ENCODE assay signal across 16 mouse cellular contexts in the genomic region with DNA sequence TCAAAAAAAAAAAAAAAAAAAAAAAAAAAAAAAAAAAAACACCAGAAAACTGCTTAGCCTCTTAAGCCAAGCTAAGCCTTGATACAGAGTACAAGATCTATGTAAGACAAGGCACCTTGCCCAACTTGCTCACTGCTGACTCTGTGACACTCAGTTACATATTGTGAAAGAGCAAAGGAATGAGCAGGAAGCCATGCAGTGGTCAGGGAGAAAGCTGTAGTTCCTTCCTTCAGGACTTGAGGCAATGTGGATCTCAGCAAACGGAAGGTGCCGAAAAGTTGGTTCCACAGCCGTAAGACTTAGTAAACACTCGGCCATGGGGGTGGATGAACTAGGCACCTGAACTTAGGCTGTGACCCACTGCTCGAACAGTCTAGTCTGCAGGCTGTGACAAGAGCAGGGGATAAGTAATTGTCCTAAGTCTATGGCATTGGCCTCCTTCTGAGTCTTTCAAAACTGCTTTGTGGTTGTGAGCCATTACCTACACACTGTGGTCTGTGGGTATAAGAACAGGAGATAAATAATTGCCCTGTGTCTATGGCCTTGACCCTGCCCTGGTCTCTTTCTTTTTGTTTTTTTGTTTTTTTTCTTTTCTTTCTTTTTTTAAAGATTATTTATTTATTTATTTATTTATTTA. TPM values are rescaled to one million over a fixed set of nuclear protein-coding genes. Genes with fewer than 3 reads are reported as not detected.
DNase-seq lines count a peak whose midpoint lies in the region; ATAC-seq lines count a peak whose summit lies in the region.
"Had no signal": no experiment of that assay in that cellular context is flagged by ENCODE, and none has a peak within 500 bp of the region (broad histone marks: within the 10 kb centered on the region; RNA-seq: fewer than 3 reads in every experiment).

No protein-coding gene starts in this region.

- no peak overlapping the region for H3K4me2 ChIP-seq in liver, embryonic 11.5 days
- H3K4me2 ChIP-seq in liver, embryonic 12.5 days, result no peak overlapping the region
- H3K4me2 ChIP-seq in lung, embryonic 16.5 days (ENCODE audit: low read depth, low read length), result no peak overlapping the region

- no peak overlapping the region for H3K4me3 ChIP-seq in liver, embryonic 11.5 days (ENCODE audit: low read depth, low read length)
- H3K4me3 ChIP-seq in liver, embryonic 12.5 days, result no peak overlapping the region
- H3K4me3 ChIP-seq in brown adipose tissue, adult 24 weeks (ENCODE audit: insufficient read depth, low read depth, low read length), result no peak overlapping the region
- H3K4me3 ChIP-seq in lung, embryonic 16.5 days (ENCODE audit: low read length), result no peak overlapping the region
- H3K4me3 ChIP-seq: erythroblast, embryonic 14.5 days; neural tube, embryonic 12.5 days had no signal

- no peak for DNase-seq in liver, embryonic 11.5 days (ENCODE audit: low spot score)
- DNase-seq in thymus, postnatal 36 days, result no peak
- DNase-seq in layer of hippocampus, postnatal 36 days, result no peak
- DNase-seq in left cerebral cortex, postnatal 4 days, result no peak
- DNase-seq: gastrocnemius, adult 2 months had no signal

- no peaks in the 10 kb centered on the region for H3K36me3 ChIP-seq in liver, embryonic 11.5 days (ENCODE audit: control insufficient read depth, insufficient read depth, low read length)
- no peaks in the 10 kb centered on the region for H3K36me3 ChIP-seq in liver, embryonic 12.5 days
- H3K36me3 ChIP-seq in lung, embryonic 16.5 days (ENCODE audit: control insufficient read depth, insufficient read depth, low read length), result no peaks in the 10 kb centered on the region
- H3K36me3 ChIP-seq: neural tube, embryonic 12.5 days had no signal

- H3K9ac ChIP-seq in liver, embryonic 11.5 days (ENCODE audit: low read depth, low read length), result no peak overlapping the region
- no peak overlapping the region for H3K9ac ChIP-seq in liver, embryonic 12.5 days
- H3K9ac ChIP-seq in lung, embryonic 16.5 days (ENCODE audit: low read length), result no peak overlapping the region
- H3K9ac ChIP-seq: neural tube, embryonic 12.5 days had no signal

- no peaks in the 10 kb centered on the region for H3K27me3 ChIP-seq in liver, embryonic 11.5 days (replicated peaks; ENCODE audit: control insufficient read depth, insufficient read depth, low read length)
- no peaks in the 10 kb centered on the region for H3K27me3 ChIP-seq in liver, embryonic 12.5 days (replicated peaks)
- no peaks in the 10 kb centered on the region for H3K27me3 ChIP-seq in lung, embryonic 16.5 days (ENCODE audit: control insufficient read depth, insufficient read depth, low read depth, low read length)
- H3K27me3 ChIP-seq: neural tube, embryonic 12.5 days had no signal

- intact Hi-C loops in left cerebral cortex, postnatal 4 days (cut with DNase I), result loop anchor here (5.0 kb wide), 1 partner anchor 64 kb away; no protein-coding TSS in a partner anchor

- no peak overlapping the region for H3K27ac ChIP-seq in liver, embryonic 11.5 days (ENCODE audit: low read depth, low read length)
- no peak overlapping the region for H3K27ac ChIP-seq in liver, embryonic 12.5 days
- H3K27ac ChIP-seq in brown adipose tissue, adult 24 weeks (replicated peaks; ENCODE audit: low read depth, low read length), result peak overlapping the region; percentile 6
- no peak overlapping the region for H3K27ac ChIP-seq in lung, embryonic 16.5 days (ENCODE audit: low read length)
- H3K27ac ChIP-seq: neural tube, embryonic 12.5 days had no signal

- peak; percentile 48; the same call in 1 of the 2 replicates for ATAC-seq in liver, embryonic 11.5 days (replicated peaks; ENCODE audit: low FRiP score)
- ATAC-seq in liver, embryonic 12.5 days, result no peak; the same call in 1 of the 2 replicates
- ATAC-seq in lung, embryonic 16.5 days (ENCODE audit: low read depth), result peak; percentile 66; the same call in 1 of the 2 replicates

- 79% methylated on average over 5 of the region's 5 CpGs for WGBS in liver, embryonic 11.5 days
- 68% methylated on average over 5 of the region's 5 CpGs for WGBS in liver, embryonic 12.5 days (ENCODE audit: insufficient replicate concordance)
- WGBS in lung, embryonic 16.5 days, result 89% methylated on average over 5 of the region's 5 CpGs

- H3K4me1 ChIP-seq in liver, embryonic 11.5 days (replicated peaks; ENCODE audit: control insufficient read depth, insufficient read depth, low read length), result no peaks in the 10 kb centered on the region
- H3K4me1 ChIP-seq in liver, embryonic 12.5 days, result 0 out of 2 replicates have a peak, but pooled peaks cover 9% of the 10 kb centered on the region
- H3K4me1 ChIP-seq in brown adipose tissue, adult 24 weeks (ENCODE audit: control insufficient read depth, insufficient read depth, insufficient read length, low read length), result no peaks in the 10 kb centered on the region
- H3K4me1 ChIP-seq in lung, embryonic 16.5 days (replicated peaks; ENCODE audit: control insufficient read depth, insufficient read depth, low read length), result no peaks in the 10 kb centered on the region
- H3K4me1 ChIP-seq: neural tube, embryonic 12.5 days had no signal

- H3K9me3 ChIP-seq in liver, embryonic 11.5 days (ENCODE audit: control insufficient read depth, low read length), result no peaks in the 10 kb centered on the region
- no peaks in the 10 kb centered on the region for H3K9me3 ChIP-seq in liver, embryonic 12.5 days (replicated peaks)
- H3K9me3 ChIP-seq in lung, embryonic 16.5 days (ENCODE audit: control insufficient read depth, low read length), result no peaks in the 10 kb centered on the region
- H3K9me3 ChIP-seq: neural tube, embryonic 12.5 days had no signal

RNA-seq across cellular contexts. Expression of gene Gm28845, which starts 5.7 kb away (rescaled TPM):
- polyA plus RNA-seq in liver, embryonic 11.5 days (2014; fragmentation: Nextera tagmentation; extraction: Ambion mirVana), result not detected in 2 replicates
- polyA plus RNA-seq in liver, embryonic 12.5 days (2016; fragmentation: Nextera tagmentation; extraction: Ambion mirVana), result not detected in 2 replicates
- polyA plus RNA-seq in brown adipose tissue, adult 24 weeks (2012; ENCODE audit: insufficient read depth, insufficient read length, missing spikeins), result not detected in 2 replicates
- polyA plus RNA-seq in lung, embryonic 16.5 days (2015; fragmentation: Nextera tagmentation; extraction: Ambion mirVana), result not detected in 2 replicates
- not detected for total RNA-seq in layer of hippocampus, postnatal 36 days (2021)
- under 1 TPM in 1 of 2 experiments, not detected in 1; 0.52 TPM for total RNA-seq in left cerebral cortex, postnatal 4 days (2021)
- total RNA-seq: gastrocnemius, adult 2 months; heart, postnatal 14 days; MEL had no signal
- polyA plus RNA-seq: erythroblast, embryonic 14.5 days; intestine, embryonic 14.5 days; neural tube, embryonic 12.5 days; stomach, postnatal 0 days had no signal

RNA-seq across cellular contexts. Expression of gene D630023F18Rik, which starts 9.4 kb away (rescaled TPM):
- 0.32 and 0.49 TPM in 2 replicates for polyA plus RNA-seq in liver, embryonic 11.5 days (2014; fragmentation: Nextera tagmentation; extraction: Ambion mirVana)
- 0.10 and 0.33 TPM in 2 replicates for polyA plus RNA-seq in liver, embryonic 12.5 days (2016; fragmentation: Nextera tagmentation; extraction: Ambion mirVana)
- not detected in 2 replicates for polyA plus RNA-seq in brown adipose tissue, adult 24 weeks (2012; ENCODE audit: insufficient read depth, insufficient read length, missing spikeins)
- polyA plus RNA-seq in lung, embryonic 16.5 days (2015; fragmentation: Nextera tagmentation; extraction: Ambion mirVana), result 0.15 and 0.21 TPM in 2 replicates
- 1 to 10 TPM; 7.9 to 9.9 TPM for total RNA-seq in layer of hippocampus, postnatal 36 days (2021)
- 1 to 10 TPM; 5.6 to 9.1 TPM for total RNA-seq in left cerebral cortex, postnatal 4 days (2021)
- total RNA-seq: gastrocnemius, adult 2 months; heart, postnatal 14 days; MEL had no signal
- polyA plus RNA-seq: erythroblast, embryonic 14.5 days had no signal

RNA-seq across cellular contexts. Expression of gene Cryga, which starts 10.5 kb away (rescaled TPM):
- not detected in 2 replicates for polyA plus RNA-seq in liver, embryonic 11.5 days (2014; fragmentation: Nextera tagmentation; extraction: Ambion mirVana)
- polyA plus RNA-seq in liver, embryonic 12.5 days (2016; fragmentation: Nextera tagmentation; extraction: Ambion mirVana), result not detected in 2 replicates
- not detected in 2 replicates for polyA plus RNA-seq in brown adipose tissue, adult 24 weeks (2012; ENCODE audit: insufficient read depth, insufficient read length, missing spikeins)
- polyA plus RNA-seq in lung, embryonic 16.5 days (2015; fragmentation: Nextera tagmentation; extraction: Ambion mirVana), result not detected in 2 replicates
- total RNA-seq in layer of hippocampus, postnatal 36 days (2021), result 1 to 10 TPM; 1.1 to 1.8 TPM
- under 1 TPM in 1 of 2 experiments, not detected in 1; 0.97 TPM for total RNA-seq in left cerebral cortex, postnatal 4 days (2021)
- total RNA-seq: gastrocnemius, adult 2 months; heart, postnatal 14 days; MEL had no signal
- polyA plus RNA-seq: erythroblast, embryonic 14.5 days; intestine, embryonic 14.5 days; neural tube, embryonic 12.5 days; stomach, postnatal 0 days had no signal

RNA-seq across cellular contexts. Expression of gene Crygb, which starts 31.6 kb away (rescaled TPM):
- not detected in 2 replicates for polyA plus RNA-seq in liver, embryonic 11.5 days (2014; fragmentation: Nextera tagmentation; extraction: Ambion mirVana)
- polyA plus RNA-seq in liver, embryonic 12.5 days (2016; fragmentation: Nextera tagmentation; extraction: Ambion mirVana), result not detected in 2 replicates
- not detected in 2 replicates for polyA plus RNA-seq in brown adipose tissue, adult 24 weeks (2012; ENCODE audit: insufficient read depth, insufficient read length, missing spikeins)
- not detected in 2 replicates for polyA plus RNA-seq in lung, embryonic 16.5 days (2015; fragmentation: Nextera tagmentation; extraction: Ambion mirVana)
- not detected for total RNA-seq in layer of hippocampus, postnatal 36 days (2021)
- total RNA-seq in left cerebral cortex, postnatal 4 days (2021), result not detected
- total RNA-seq: gastrocnemius, adult 2 months; heart, postnatal 14 days; left cerebral cortex, postnatal 10 days; MEL had no signal
- polyA plus RNA-seq: cortical plate, adult 2 months; erythroblast, embryonic 14.5 days; intestine, embryonic 14.5 days; neural tube, embryonic 12.5 days; stomach, postnatal 0 days had no signal

RNA-seq across cellular contexts. Expression of gene Crygc, which starts 40.2 kb away (rescaled TPM):
- not detected in 2 replicates for polyA plus RNA-seq in liver, embryonic 11.5 days (2014; fragmentation: Nextera tagmentation; extraction: Ambion mirVana)
- not detected in 2 replicates for polyA plus RNA-seq in liver, embryonic 12.5 days (2016; fragmentation: Nextera tagmentation; extraction: Ambion mirVana)
- not detected in 2 replicates for polyA plus RNA-seq in brown adipose tissue, adult 24 weeks (2012; ENCODE audit: insufficient read depth, insufficient read length, missing spikeins)
- not detected in 2 replicates for polyA plus RNA-seq in lung, embryonic 16.5 days (2015; fragmentation: Nextera tagmentation; extraction: Ambion mirVana)
- not detected for total RNA-seq in layer of hippocampus, postnatal 36 days (2021)
- total RNA-seq in left cerebral cortex, postnatal 4 days (2021), result not detected
- total RNA-seq: gastrocnemius, adult 2 months; heart, postnatal 14 days; left cerebral cortex, postnatal 10 days; MEL had no signal
- polyA plus RNA-seq: cortical plate, adult 2 months; erythroblast, embryonic 14.5 days; intestine, embryonic 14.5 days; neural tube, embryonic 12.5 days; stomach, postnatal 0 days had no signal
